Mouse (Mus musculus) spleen, postnatal 4 days (tissue): ENCODE results near the gene Erc1.
"Not testable (repeated sequence)": the region's sequence is repeated elsewhere in the genome, so short reads cannot be mapped to it uniquely, and the experiment has no call there.

Experiments
- DNase-seq, 2 experiments: peaks; one replicate each; pipeline ENCODE4 v3.0.0; 2022; ENCODE audit warnings: low spot score in 2 of 2

Gene Erc1

GRCm38 (mm10) chr6:119848034-119848695, at the start of gene Erc1:
Gene Erc1 (minus strand): TSS chr6:119848167.
- peak; percentile 89 to 97 for DNase-seq

GRCm38 (mm10) chr6:119892711-119893110, 44.7 kb upstream of the Erc1 start:
- DNase-seq, result no peak

- DNase-seq, result no peak
Measured at GRCm38 (mm10) chr6:119883151-119883550, 35.2 kb upstream of the Erc1 start.

- DNase-seq, result no peak
Measured at GRCm38 (mm10) chr6:119864341-119865034, 16.5 kb upstream of the Erc1 start.

GRCm38 (mm10) chr6:119861519-119861918, 13.6 kb upstream of the Erc1 start:
- DNase-seq, result no peak

GRCm38 (mm10) chr6:119860236-119860635, 12.3 kb upstream of the Erc1 start:
- DNase-seq, result no peak

GRCm38 (mm10) chr6:119855471-119855870, 7.5 kb upstream of the Erc1 start:
- no peak for DNase-seq

DNA sequence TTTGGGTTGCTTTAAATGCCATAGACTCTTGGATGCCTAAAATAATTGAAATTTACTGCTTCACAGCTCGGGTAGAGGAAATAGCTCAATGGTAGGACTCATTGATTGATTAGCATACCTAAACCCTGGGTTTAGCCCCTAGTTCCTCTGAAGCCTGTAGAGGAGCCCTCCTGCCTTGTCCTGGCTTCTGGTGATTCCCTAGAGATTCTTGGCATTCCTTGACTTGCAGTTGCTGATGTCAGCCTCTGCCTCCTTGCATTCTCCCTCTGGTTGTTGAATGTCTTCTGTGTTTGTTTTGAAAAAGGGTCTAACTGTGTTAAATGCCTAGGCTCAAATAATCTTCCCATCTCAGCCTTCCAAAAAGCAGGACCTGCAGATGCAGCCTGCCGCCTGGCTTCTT, 6.2 kb upstream of the Erc1 start:
- no peak for DNase-seq

- DNase-seq, result no peak
Measured at GRCm38 (mm10) chr6:119849858-119850257, 1.9 kb upstream of the Erc1 start.

- no peak for DNase-seq
Measured at GRCm38 (mm10) chr6:119849348-119849709, 1.4 kb upstream of the Erc1 start.

DNA sequence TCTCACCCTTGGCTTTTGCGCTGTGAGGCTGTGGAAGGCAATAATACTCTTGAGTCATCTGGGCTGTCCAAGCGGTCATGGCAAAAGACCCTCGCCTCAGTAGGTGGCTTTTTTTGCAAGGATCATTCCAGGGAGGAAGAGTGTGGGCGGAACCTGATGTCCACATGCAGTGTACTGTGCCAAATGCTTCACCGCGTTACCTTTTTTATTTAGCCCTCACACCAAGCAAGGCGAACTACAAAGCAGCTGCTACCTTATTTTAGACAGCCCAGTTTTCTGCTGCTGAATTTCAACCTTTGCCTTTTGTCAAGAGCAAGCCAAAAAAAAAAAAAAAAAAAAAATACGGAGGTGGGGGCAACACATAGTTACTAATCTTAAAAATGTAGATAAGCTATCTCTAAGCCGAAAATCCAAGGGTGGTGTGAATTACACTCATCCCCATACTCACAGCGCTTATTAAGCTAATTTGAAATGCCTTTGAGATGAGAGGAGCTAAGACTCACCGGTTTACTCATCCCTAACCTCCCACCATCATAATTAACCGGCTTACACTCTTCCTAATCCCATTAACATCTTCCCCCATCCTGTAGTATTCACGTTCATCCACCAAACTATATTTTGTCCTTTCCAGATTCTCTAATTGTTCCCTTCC, 855 bp upstream of the Erc1 start:
- no peak for DNase-seq

- no peak for DNase-seq
Measured at GRCm38 (mm10) chr6:119847518-119848033, 391 bp downstream of the Erc1 start.

DNA sequence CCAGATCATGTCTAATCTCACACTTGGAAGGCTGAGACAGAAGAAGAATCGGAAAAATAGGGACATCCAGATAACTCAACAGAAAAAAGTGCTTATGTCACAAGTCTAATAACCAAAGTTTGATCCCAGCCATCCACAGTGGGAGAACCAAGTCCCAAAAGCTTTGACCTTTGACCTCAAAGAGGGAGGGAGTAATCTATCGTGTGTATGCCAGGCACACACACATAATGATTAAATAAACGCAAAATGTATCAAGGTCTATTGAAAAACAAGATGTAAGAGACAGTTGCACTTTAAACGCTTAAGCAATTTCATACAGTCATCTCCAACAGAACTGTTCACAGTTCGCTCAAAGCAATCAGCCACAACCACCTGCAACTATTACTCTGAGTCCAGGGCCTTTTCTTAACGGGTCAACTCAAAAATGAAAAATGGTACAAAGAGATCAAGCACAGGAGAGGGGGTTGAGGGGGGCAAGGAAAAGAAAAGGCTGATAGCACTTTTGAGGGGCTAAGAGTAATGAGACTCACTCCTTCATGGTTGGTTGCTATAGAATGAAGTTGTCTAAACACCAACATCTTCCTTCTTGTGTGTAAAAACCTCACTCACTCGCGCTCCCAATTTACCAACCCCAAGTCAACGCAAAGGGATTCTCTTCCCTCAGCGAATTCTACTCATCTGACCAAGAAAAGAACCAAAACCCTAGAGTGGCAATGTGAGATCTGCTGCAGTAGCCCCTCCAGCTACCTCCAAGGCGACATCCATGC, 1.0 kb downstream of the Erc1 start:
- no peak for DNase-seq

GRCm38 (mm10) chr6:119829951-119830350, 18.0 kb downstream of the Erc1 start:
- no peak for DNase-seq

- DNase-seq, result no peak
Measured at GRCm38 (mm10) chr6:119828165-119828564, 19.8 kb downstream of the Erc1 start.

DNA sequence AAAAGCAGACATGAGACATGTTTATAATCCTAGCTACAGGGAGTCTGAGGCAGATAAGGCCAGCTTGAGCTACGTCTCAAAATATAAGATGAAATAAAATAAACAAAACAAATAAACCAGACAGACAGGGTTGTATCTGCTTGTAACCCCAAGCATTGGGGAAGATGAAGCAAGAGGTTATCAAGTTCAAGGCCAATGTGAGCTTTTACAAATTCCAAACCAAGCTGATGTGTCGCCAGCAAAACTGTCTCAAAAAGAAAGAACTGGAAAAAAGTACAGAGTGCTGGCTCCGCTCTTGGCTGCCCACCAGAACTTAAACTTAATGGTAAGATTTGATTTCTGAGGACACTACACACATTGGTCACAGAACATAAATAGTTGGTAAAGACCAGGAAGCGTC, 21.3 kb downstream of the Erc1 start:
- DNase-seq, result no peak

DNA sequence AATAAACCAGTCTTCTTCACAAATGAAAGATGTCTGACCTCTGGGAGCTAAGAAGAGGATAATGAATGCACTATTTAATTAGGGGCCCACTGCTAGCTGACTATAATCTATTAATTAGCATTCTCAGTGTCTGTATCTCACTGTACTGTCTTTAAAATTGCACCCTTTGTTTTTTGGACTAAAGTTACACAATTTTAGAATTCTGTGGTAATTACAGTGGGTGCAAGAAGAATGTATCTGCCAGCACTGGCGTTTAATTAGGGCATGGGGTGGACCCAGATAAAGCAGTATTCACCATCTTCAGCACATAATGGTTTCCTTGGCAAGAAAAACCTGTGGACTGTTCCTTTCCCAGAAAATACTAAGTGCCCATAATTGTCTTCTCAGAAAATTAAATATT, 25.8 kb downstream of the Erc1 start:
- DNase-seq, result no peak

DNA sequence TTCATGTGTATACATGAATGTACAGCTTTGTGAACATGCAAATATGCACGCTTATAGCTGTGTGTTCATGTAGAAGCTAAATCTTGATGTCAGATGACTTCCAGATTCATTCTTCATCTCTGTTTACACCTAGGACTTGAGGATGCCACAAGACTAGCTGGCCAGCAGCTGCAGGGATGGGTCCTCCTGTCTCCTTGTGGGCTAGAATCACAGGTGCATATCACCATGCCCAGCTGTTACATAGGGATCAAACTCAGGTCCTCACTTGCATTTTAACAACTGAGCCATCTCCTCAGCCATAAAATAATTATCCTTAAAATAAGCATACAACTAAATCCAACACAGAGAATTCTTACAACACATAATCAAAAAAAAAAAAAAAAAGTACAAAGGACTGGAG, 26.8 kb downstream of the Erc1 start:
- no peak for DNase-seq

GRCm38 (mm10) chr6:119818541-119818940, 29.4 kb downstream of the Erc1 start:
- DNase-seq, result no peak

GRCm38 (mm10) chr6:119815426-119815825, 32.5 kb downstream of the Erc1 start:
- DNase-seq, result no peak

DNA sequence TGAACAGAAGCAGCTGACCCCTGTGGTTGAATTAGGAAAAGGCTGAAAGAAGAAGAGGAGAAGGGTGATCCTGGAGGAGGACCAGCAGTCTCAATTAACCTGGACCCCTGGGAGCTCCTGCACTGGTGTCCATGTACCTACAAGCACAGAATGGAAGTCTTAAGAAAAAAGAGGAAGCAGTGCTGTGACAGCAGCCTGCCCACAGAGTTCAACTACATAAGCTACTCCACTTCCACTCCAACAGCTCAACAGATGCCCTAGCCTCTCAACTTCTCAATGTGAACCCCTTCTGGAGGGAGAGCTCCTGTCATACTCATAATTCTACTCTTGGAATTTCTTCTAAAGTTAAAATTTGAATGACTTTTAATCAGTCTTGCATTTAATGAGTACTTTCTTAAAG, 34.9 kb downstream of the Erc1 start:
- DNase-seq, result not testable (repeated sequence)
